Mouse (Mus musculus) gastrocnemius, postnatal 25 days (tissue): ENCODE results near the gene Hmx2. TPM values are rescaled to one million over a fixed set of nuclear protein-coding genes. Genes with fewer than 3 reads are reported as not detected.

Experiments
- DNase-seq: peaks from one replicate; pipeline ENCODE4 v3.0.0; 2022
- long read RNA-seq, 2 experiments: library from polyadenylated mRNA; stranded (forward); transcript quantifications; one replicate each; pipeline ENCODE4 v2.0.0; 2021
- total RNA-seq, 2 experiments: library from RNA; stranded (reverse); gene quantifications; 1 replicate in 1 of 2; 2 replicates in 1 of 2; pipeline ENCODE4 v1.2.3; 2021

Gene Hmx2
- total RNA-seq = not detected
- long read RNA-seq, experiment 1 = 0 reads
- long read RNA-seq, experiment 2 = 0 reads

DNA sequence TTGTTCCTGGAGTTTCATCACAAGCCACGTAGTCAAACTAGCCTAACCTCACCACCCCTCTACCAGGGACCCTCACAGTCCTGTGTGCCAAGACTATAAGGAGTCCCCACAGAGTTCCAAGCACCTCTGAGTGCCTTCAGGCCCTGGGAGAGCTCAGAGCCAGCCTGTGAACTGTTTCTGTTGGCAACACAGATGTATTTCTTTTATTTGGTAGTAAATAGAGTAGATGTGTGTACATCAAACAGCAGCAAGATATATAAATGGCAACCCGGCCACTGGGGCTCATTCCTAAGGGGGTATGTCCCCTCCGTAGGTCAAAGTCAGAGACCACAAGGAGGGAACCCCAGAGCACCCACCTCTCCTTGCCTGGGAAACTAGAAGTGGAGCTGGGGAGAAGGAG is at the start of gene Hmx2:
Gene Hmx2, plus strand, starts transcription at position 301 of the 400 bp plus-strand sequence.
- no peak for DNase-seq

DNA sequence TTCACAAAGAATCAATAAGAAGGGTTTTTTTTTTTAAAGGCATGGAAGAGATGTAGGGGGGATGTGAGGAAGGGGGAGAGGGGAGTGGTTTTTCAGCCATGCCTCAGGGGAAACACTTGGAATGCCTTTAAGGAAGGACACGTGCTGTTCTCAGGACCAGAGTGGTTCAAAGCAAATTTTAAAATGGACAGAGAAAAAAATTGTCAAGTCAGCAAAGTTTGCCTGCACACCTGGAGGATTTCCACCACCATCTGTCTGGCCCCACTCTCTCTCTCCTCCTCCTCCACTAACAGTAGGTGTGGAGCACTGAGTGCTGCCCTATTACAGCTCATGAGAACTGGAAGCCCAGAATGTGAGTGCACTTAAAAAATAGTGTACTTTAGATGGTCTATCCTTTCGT is 44.8 kb upstream of the Hmx2 start:
- DNase-seq = no peak

DNA sequence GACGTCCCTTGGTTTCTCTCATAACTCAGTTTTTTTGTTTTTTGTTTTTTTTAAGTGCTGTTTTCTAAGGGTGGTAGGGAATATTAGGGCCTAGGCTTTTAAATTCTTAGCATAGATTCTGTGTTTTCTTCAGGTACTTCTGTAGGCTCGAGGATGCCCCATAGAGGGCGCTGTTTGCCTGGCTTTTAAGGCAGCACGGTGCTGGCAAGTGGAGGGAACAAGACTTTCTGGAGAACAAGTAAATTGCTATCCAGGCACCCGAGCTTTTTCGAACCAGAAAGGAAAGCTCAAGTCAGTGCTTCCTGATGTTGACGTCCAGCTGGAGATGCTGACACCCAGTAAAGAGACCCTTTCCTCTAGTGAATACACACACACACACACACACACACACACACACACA is 8.6 kb upstream of the Hmx2 start:
- peak; percentile 54 for DNase-seq

DNA sequence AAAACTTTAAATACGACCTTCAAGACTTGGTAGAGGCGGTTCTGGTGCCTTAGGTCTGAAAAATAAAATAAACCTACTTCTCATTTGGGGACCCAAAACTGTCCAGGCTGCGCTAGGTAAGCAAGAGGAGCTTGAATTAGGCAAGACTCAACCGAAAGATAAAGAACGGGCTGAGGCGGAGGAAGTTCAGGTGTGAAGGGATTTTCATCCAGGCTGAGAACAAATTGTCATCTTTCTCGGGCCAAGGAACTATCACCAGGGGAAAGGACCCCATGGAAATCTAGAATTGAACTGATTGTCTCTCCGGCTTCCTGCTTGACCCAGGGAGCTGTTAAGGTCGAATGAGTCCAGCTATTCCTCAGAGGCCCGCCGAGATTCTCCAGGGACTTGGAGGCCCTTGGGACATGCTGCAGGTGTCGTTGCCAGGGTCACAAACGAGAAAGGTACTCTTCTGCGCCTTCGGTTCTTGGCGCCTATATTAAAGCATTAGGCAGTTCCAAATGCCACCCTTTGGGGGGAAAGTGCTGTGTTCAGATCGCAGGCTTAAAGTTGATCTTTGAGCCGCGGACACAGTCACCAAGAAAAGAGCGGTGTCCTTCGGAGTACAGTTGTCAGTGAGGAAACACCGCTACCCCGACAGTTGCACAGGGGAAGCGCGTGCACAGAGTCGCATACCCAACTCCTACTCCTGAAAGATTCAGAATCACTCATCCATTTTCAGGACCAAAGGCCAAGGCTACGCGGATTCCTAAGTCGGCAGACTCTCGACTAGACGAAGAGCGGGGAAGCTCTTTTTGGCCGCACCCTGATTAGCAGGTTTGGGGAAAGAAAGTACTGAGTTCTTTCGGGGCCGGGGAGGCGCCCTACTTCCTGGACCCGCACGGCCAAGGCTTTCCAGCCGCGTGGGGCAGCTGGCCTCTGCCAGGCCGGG is 7.1 kb upstream of the Hmx2 start:
- DNase-seq = no peak

DNA sequence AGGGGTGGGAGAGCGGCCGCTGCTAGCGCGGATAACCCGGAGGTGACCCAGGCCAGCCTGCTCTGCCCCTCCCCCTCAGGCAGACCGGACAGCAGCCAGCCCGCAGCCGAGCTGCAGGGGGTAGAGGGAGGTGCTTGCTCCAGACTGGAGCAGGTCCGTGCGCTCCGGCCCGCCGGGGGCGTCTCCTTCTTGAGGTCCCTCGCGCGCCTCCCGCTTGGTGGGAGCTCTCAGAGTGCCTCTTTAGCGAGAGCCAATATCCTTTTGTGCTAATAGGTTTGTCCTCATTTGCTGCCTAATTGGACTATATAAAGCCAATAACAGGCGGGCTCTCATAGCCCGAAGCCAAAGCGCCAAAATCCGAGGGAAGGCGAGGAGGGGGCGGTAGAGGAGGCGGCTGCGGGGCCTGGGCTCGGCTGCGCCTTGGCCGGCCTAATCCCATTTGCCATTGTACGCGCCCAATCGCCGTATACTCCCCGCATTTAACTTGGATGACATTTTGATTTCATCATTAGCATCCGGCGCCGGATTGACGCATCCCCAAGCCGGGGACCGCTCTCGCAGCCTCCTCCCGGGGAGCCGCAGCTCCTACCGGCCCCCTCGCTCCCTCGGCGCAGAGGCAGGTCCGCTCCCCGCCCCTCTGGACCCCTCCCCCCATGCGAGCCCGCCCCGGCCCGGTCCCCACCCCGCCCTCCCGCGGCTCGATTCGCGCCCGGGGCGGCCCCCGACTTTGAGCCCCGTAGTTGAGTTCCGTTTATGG is 6.3 kb upstream of the Hmx2 start, which contains the start of gene Hmx3:
Gene Hmx3, plus strand, starts transcription at position 753 of the 757 bp plus-strand sequence.
- no peak for DNase-seq

DNA sequence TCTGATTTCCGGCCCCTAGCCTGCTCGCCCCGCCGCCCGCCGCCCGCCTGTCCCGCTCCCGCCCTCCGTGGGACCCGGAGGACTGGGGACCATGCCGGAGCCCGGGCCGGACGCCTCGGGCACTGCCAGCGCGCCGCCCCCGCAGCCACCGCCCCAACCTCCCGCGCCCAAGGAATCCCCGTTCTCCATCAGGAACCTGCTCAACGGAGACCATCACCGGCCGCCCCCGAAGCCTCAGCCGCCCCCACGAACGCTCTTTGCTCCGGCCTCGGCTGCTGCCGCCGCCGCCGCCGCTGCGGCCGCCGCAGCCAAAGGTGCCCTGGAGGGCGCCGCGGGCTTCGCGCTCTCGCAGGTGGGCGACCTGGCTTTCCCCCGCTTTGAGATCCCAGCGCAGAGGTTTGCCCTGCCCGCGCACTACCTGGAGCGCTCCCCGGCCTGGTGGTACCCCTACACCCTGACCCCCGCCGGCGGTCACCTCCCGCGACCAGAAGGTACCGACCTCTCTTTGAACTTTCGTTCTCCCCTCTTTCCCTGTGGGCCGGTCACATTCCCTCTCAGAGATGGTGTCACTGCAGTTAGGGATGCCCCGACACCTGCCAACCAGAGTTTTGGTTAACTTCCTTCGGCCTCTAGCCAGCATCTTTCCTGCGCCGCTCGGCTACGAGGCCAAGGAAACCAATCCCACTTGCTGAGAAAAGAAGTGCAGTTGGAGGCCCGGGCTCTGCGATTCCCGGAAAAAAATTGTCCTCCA is 5.5 kb upstream of the Hmx2 start:
- DNase-seq = no peak

DNA sequence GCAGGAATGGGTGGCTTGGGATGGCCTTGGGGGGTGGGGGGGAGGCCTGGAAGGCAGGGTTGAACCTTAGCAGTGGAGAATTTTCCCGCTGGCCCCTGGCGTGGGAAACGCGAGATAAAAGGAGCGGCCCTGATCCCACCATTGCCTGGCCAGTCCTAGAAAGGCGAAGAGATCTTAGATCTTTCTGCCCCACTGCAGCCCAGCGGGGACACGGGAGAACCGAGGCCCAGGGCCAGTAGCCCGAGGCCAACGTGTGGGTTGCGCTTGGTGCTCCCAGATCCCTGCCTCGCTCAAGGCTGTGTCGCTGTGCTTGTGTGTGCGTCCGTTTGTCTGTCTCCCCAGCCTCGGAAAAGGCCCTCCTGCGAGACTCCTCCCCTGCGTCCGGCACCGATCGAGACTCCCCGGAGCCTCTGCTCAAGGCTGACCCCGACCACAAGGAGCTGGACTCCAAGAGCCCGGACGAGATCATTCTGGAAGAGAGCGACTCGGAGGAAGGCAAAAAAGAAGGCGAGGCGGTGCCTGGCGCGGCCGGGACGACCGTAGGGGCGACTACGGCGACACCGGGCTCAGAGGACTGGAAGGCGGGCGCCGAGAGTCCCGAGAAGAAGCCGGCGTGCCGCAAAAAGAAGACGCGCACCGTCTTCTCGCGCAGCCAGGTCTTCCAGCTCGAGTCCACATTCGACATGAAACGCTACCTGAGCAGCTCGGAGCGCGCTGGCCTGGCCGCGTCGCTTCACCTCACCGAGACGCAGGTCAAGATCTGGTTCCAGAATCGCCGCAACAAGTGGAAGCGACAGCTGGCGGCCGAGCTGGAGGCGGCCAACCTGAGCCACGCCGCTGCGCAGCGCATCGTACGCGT is 4.7 kb upstream of the Hmx2 start:
- no peak for DNase-seq

DNA sequence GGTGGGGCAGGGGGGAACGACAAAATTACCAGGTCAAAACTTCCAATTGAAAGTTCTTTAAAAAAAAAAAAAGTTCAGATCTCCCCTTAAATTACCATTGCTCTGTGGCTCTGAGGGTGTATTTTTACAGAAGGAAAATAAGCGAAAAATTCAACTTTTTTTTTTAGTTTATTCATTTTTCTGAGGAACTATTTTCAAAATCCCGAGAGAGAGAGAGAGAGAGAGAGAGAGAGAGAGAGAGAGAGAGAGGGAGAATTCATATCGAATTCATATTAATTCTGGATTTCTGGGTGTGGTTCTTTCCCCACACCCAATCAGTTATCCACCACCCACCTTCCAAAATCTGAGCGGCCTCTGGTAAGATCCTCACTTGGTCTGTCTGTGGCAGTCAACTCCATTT is 3.7 kb upstream of the Hmx2 start:
- no peak for DNase-seq

DNA sequence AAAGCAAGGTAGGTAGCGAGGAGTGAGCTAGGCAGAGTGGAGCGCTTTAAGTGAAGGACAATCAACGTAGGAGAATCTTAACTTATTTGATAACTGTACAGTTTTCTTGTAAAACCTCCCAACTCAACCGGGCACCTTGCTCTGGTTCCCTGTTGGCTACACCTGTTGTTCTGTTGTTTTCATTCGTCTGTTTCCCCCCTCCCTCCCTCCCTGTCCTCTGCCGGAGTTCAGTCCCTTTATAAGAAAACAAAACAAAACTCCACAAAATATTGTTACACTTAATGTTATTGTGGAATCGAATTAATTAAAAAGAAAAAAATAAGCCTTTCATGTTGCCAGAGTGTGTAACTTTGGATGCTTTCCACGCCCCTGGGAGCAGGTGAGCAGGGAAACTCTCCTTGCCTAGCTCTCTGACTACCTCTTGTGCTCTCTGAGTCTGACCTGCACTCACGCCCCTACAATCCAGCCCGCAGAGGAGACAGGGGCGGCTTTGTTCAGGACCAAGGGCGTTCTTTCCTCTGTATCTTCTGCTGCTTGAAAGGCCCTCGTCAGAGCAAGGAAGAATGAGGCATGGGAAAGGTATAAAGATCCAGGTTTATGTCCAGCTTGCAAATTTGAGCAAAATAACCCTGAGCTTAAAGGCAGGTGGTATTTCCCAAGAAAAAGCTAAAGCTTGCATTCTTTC is 2.7 kb upstream of the Hmx2 start:
- DNase-seq = no peak

DNA sequence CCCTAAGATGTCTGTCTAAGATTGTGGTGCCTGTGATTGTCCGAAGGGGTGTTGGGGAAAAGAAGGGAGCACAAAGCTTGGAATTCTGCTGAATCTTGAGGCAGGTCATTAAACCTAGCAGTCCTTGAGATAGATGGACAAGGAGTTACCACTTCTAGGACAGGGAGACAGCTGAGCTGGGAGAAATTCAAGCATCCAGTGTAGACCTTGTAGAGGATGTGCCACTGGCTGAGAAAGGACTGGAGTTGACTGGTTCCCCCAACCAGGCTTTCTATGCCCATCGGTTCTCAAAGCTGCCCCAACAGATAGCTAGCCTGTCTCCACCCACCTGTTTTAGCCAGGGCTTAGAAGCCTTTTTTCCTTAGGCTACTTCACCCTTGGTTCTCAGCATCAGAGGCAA is 2.1 kb upstream of the Hmx2 start:
- no peak for DNase-seq

DNA sequence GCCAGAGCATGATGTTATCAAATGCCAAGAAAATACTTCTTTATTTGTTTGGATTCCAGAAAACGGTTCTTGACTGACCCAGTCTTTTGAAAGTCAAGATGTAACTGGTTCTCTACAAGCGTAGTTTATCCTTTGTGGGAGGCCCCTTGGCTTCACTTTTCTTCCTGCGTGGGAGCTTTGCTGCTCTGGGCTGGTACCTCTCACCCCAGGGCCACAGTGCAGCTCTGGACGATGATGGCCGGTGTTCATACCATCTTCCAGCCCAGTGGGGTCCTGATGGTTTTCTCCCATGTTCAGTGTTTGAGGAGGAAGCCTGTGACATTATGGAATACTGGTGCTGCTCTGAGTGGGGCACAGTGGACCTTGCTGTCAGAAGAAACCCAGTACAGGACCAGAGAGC is 1.1 kb upstream of the Hmx2 start:
- DNase-seq = no peak

DNA sequence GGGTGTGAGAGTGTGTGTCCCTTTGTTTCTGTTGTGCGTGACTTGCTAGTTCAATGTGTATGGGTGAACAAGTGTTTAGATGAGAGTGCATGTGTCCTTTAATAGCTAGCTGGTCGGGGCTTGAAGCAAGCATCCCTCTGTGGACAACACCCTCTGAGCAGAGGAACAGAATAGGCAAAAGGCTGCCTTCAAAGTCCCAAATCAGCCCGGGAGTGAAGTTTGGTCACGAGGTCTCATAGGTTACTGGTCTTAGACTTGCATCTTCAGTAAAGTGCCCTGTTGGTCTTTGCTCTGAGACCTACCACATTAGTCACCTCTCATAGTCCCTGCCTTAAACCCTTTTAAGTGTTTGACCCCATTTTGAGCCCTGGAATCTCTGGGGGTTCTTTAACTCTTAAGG is 2.9 kb downstream of the Hmx2 start:
- DNase-seq = no peak

DNA sequence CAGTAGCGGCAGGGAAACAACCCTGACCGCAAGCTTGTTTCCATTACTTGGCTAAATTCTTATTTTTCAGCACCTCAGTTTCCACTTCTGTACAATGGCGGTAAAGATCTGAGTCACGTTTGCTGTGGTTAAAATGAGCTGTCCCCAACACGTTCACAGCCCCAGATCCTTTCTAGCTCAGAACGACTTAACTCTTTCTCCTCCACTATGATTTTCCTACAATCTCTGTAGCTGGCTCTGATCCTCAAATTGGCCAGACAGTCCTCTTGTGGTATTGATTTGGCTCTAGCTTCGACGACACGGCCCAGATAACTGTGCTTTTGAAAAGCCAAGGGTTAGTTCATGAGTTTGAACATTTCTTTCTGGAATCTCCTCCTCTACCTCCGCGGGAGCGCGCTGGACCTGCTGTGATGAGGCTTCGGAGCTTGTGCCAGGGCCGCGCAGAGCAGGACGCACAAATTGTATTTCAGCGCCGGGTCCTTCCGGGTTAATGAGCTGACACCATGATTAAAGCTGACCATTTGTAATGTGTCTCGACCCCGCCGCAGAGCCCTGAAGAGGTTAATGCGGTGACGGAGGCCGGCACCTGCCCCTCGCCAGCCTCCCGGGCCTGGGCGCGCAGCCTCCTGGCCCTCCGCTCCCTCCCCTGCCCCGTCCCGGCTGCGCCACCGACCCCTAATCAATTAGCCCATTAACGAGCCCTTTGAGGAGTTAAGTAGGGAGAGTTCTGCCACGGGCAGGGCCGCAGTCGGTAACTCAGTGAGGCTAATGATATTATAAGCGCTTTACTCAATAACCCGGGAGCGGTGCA is 3.6 kb downstream of the Hmx2 start:
- no peak for DNase-seq

DNA sequence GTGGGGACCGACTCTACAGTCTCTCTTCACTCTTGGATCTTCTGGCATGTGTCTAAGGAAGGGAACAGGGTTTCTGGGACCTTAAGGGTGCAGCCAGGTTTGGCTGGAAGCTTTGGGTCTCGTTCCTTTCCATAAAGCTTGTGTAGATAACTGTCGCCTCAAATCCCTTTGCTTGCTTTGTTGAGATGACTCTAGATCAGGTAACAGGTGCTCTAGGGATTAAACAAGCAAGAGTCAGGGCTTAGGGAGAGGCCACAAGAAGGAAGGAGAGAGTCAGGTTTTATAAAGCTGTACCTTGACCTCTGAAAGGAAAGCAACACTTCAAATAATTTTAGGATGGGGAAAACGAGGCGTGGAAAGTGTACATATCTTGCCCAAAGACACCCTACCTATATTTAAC is 4.2 kb downstream of the Hmx2 start:
- no peak for DNase-seq

DNA sequence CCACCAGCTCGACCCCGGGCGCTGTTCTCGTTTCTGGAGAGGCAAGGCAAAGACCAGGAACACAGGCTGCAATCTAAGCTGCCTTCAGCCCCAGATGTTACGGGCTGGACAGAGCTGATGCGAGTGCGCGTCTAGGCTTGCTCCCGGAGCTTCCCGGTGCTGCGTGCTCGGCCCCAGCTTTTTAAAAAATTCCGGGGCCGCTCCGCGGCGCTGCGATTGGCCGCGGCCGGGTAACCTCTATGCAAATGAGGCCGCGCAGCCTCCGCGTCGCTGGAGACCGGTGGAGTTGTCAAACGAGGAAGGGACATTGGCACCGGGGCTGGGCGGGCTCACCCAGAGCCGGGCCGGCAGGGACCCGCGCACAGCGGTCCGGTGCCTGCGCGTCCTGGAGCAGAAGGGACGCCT is 5.2 kb downstream of the Hmx2 start:
- DNase-seq = no peak

DNA sequence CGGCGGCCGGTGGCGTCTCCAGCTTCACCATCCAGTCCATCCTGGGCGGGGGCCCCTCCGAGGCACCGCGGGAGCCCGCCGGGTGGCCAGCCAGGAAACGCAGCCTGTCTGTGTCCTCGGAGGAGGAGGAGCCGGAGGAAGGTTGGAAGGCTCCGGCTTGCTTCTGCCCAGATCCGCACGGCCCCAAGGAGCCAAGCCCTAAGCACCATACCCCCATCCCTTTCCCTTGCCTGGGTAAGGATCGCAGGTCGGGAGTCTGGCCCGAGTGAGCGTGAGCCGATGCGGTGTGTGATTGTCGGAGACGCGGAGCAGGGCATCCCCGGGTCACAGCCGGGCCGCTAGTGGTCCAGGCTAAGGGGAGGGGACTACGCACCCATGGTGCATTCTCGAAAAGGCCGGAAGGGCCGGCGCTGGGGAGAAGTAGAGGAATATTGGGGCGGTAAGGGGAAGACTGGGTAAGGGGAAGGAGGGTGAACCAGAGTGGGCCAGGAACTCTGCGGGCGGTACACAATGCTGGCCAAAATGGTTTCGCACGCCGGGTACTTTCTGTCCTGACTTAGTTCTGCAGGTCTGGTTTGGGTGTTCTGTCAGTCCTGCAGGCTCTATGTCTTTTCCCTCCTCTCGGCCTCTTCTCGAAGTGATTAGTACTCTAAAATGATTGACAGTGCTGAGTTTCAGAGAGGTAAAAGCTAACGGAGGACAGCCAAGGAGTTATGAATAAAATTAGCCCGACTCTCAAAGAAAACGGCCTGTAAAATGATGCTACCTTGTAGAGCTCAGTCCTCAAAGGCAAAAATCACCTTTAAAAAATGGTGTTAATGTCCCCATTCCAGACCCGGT is 6.0 kb downstream of the Hmx2 start:
- no peak for DNase-seq

DNA sequence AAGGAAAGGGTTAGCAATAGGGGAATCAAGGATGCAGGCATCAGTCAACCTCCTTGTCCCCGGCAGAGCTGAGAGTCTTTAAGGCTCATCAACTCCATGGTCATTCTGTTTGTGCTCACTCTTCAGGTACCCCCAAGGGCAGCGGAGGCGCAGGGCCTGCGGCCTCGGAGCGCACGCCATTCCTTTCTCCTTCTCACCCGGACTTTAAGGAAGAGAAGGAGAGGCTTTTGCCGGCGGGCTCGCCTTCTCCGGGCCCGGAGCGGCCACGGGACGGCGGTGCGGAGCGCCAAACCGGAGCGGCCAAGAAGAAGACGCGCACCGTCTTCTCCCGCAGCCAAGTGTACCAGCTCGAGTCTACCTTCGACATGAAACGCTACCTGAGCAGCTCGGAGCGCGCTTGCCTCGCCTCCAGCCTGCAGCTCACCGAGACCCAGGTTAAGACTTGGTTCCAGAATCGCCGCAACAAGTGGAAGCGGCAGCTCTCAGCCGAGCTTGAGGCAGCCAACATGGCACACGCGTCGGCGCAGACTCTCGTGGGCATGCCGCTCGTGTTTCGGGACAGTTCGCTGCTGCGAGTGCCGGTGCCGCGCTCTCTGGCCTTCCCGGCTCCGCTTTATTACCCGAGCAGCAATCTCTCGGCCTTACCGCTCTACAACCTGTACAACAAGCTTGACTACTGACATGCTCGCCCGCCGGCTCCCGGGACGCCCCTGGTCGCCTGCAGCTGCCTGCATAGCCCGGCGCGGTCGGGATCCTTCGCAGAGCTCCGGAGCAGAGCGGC is 6.9 kb downstream of the Hmx2 start:
- no peak for DNase-seq

DNA sequence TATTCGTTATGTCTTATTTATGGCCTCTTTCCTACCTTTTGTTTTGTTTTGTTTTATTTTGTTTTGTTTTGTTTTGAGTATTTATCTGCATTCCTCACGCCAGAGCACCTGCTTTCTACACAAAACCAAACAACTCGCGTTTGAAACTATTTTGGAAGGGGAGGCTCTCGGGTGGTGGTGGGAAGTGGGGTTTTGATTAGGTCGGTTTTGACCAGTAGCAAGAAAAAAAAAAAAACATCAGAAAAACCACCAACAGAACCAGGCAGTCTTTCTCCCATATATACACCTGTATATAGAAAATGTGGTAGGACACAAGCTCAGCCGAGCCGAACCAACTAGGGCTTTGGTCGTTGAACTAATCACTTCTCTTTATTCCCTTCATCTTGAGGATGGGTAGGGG is 7.5 kb downstream of the Hmx2 start:
- DNase-seq = no peak
